Mouse (Mus musculus): ENCODE results near the gene Ntf3. TPM values are rescaled to one million over a fixed set of nuclear protein-coding genes. Genes with fewer than 3 reads are reported as not detected.

Ntf3 gene
- polyA plus RNA-seq, 1 experiment from 2014 or later, result 3.8 TPM

- Histone ChIP-seq H3K27me3 (peaks cover 62% of the 10 kb centered on the region), H3K4me2 (peak overlapping the region; percentile 54), H3K36me3 (no peaks in the 10 kb centered on the region), H3K4me1 (replicated peaks) (peaks cover 48% of the 10 kb centered on the region), H3K27ac (replicated peaks) (no peak overlapping the region), H3K4me3 (peak overlapping the region; percentile 28), H3K9me3 (no peaks in the 10 kb centered on the region), H3K9ac (no peak overlapping the region)
- ATAC-seq (ENCODE audit: low FRiP score, low read depth), result no peak
- 12% methylated on average over 6 of the region's 6 CpGs for WGBS
Measured at GRCm38 (mm10) chr6:126167208-126167590, 489 bp upstream of the Ntf3 start.

- H3K36me3 ChIP-seq, result no peaks in the 10 kb centered on the region
- H3K27ac ChIP-seq (replicated peaks), result no peak overlapping the region
- H3K4me2 ChIP-seq, result peak overlapping the region; percentile 25; the same call in 1 of the 2 replicates
- H3K27me3 ChIP-seq, result peaks cover 77% of the 10 kb centered on the region
- no peak for ATAC-seq (ENCODE audit: low FRiP score, low read depth)
- 6% methylated on average over 17 of the region's 17 CpGs for WGBS
- H3K9ac ChIP-seq, result no peak overlapping the region
- H3K4me1 ChIP-seq (replicated peaks), result peaks cover 51% of the 10 kb centered on the region
- 0 out of 2 replicates have a peak overlapping the region, but pooled peaks have one; percentile 3 for H3K4me3 ChIP-seq
- H3K9me3 ChIP-seq, result no peaks in the 10 kb centered on the region
Measured at GRCm38 (mm10) chr6:126165591-126166155, 1.0 kb downstream of the Ntf3 start.

DNA sequence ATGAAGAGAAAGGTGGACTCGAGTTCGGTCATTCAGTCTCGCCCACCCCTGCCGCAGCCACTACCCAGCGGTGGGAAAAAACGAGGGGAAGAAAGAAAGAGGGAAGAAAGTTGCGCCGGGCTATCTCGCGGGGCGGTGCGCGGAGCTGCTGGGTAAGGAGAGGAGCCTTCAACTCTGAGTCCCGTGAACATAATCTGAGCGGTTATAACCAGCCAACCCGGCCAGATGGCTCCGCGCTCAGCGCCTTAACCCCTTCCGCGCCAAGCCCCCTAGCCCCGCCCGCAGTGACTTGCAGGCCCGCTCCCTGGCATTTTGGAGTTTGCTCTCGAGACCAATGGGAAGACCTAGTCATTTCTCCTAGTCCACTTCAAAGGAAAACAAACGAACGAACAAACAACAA lies 1.9 kb downstream of the Ntf3 start:
- Histone ChIP-seq H3K4me1 (replicated peaks) (peaks cover 51% of the 10 kb centered on the region), H3K9ac (no peak overlapping the region), H3K27me3 (peaks cover 81% of the 10 kb centered on the region), H3K9me3 (no peaks in the 10 kb centered on the region), H3K4me2 (peak overlapping the region; percentile 71), H3K4me3 (peak overlapping the region; percentile 39), H3K36me3 (no peaks in the 10 kb centered on the region), H3K27ac (replicated peaks) (no peak overlapping the region)
- under 1% methylated on average over 27 of the region's 27 CpGs for WGBS
- peak; percentile 39; the same call in 1 of the 2 replicates for ATAC-seq (ENCODE audit: low FRiP score, low read depth)

DNA sequence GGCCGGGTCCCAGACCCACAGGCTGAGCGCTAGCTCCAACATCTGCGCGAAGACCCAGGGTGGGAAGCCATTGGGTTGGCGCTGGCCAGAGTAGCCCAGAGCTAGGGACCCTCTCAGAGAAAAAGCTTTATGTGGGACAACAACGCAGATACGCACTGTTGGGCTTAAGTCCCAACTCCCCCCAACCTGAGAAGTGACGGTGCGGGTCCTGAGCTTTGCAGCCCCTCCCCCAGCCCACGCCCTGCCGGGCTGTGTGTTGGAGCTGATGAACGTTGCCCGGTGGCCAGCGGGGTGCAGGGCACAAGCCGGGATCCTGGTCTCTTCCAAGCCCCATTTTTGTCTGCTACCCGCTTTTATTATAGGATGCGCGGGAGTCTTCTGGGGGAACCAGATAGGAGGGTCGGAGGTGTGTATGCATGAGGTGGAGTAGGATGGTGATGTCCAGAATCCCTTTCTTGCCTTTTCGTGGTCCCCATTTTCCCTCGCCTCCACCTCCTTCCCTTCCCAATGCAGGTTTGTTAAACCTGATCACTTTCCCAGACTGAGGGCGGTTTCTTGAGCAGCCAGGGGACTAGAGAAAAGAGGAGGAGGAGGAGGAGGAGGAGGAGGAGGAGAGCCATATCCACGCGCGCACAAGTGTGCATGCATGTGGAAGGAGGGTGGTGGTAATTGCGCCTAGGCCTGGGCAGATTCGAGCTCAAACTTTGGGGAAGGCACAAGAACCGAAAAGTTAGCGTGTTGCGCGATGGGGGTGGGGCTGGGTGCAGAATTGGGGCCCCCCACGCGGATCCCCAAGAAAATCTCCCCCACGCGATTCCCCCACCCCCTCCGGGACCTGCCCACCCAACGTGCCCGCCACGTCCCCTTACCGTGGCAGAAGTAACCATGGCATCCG lies 2.6 kb downstream of the Ntf3 start:
- Histone ChIP-seq H3K4me2 (peak overlapping the region; percentile 71), H3K27ac (replicated peaks) (no peak overlapping the region), H3K27me3 (peaks cover 81% of the 10 kb centered on the region), H3K9ac (no peak overlapping the region; the same call in 1 of the 2 replicates), H3K4me3 (peak overlapping the region; percentile 39), H3K9me3 (no peaks in the 10 kb centered on the region), H3K4me1 (replicated peaks) (peaks cover 51% of the 10 kb centered on the region), H3K36me3 (no peaks in the 10 kb centered on the region)
- 0 out of 2 replicates have a peak, but pooled peaks have one; percentile 27 for ATAC-seq (ENCODE audit: low FRiP score, low read depth)
- under 1% methylated on average over 40 of the region's 41 CpGs for WGBS

DNA sequence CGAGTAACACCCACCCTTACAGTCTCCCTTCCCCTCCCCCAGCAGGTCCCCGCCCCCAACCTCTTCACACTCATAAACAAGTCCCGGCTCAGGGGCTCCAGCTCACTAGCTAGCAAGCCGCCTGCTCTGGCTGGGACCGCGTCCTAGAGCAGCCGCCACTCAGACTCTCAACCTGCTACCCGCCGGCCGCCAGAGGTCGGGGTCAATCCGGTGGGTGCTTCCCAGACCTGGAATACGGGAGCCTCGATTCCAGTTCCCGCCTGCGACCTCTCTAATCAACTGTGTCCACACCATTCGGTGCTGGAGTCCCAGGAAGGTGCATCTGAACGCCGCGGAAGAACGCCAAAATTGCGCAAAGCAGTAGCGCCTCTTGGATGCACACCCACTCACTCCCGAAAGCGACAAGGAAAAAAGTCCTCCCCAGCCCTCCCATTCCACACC lies 3.5 kb downstream of the Ntf3 start:
- Histone ChIP-seq H3K27ac (replicated peaks) (no peak overlapping the region), H3K4me1 (replicated peaks) (peaks cover 51% of the 10 kb centered on the region), H3K27me3 (peaks cover 73% of the 10 kb centered on the region), H3K4me2 (peak overlapping the region; percentile 71), H3K4me3 (peak overlapping the region; percentile 39), H3K9me3 (no peaks in the 10 kb centered on the region), H3K36me3 (no peaks in the 10 kb centered on the region), H3K9ac (peak overlapping the region; percentile 33)
- under 1% methylated on average over 25 of the region's 25 CpGs for WGBS
- peak; percentile 31; the same call in 1 of the 2 replicates for ATAC-seq (ENCODE audit: low FRiP score, low read depth)

DNA sequence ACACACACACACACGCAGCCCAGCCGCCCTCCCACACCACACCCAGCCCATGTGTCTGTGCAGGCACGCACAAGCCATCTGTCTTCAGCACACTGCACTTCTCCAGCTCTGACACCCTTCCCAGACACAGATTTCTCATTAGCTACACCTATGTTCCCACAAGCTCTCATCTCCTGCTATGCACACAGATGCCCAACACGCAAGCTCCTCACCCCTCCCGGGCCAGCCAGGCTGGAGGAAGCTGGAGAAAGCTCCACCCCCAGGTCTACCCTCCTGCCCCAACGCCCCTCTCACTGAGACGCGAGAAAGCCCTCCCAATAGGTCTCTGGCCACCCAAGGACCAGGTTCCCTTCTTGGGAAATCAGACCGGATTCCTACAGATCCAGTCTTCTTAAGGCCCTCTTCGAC lies 4.4 kb downstream of the Ntf3 start:
- WGBS, result 5% methylated on average over 10 of the region's 10 CpGs
- peak; percentile 38; the same call in 1 of the 2 replicates for ATAC-seq (ENCODE audit: low FRiP score, low read depth)
- Histone ChIP-seq H3K9me3 (no peaks in the 10 kb centered on the region), H3K27me3 (peaks cover 66% of the 10 kb centered on the region), H3K9ac (no peak overlapping the region), H3K4me1 (replicated peaks) (peaks cover 50% of the 10 kb centered on the region), H3K4me2 (peak overlapping the region; percentile 71), H3K36me3 (no peaks in the 10 kb centered on the region), H3K4me3 (peak overlapping the region; percentile 39), H3K27ac (replicated peaks) (no peak overlapping the region)

DNA sequence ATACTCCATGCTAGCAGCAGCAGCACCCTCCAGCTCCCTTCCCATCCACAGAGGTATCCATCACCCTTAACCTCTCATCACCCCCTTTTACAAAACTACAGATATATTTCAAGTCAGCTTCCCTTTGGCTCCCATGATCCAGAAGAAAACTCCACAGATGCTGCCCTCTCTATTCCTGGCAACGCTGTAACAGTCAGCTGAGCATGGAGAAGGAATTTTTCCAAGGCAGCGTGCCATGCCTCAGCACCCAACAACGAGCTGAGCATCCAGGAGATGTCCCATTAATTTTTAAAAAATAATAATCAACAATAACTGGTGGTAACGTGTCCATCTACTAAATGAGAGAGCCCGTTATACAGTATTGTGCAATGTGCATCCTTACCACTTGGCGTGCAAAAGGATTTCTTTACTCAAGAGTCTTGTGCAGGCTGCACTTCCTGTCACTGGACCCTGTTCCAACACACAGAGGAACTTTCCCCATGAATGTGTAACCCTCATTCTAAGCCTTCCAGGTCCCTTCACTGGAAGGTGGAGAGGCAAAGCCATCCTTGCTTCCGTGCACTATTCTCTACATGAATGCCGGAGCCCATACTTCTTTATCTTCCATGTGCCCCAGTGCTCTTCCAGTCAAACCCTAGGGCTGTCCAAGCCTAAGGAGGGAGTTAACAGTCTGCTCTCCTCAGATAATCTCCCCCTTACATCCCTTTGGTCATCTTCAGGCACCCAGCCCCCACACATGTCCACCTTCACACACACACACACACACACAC lies 5.0 kb downstream of the Ntf3 start:
- ATAC-seq (ENCODE audit: low FRiP score, low read depth), result 0 out of 2 replicates have a peak, but pooled peaks have one; percentile 4
- H3K36me3 ChIP-seq, result no peaks in the 10 kb centered on the region
- H3K4me3 ChIP-seq, result no peak overlapping the region
- H3K4me1 ChIP-seq (replicated peaks), result peaks cover 45% of the 10 kb centered on the region
- H3K9ac ChIP-seq, result no peak overlapping the region
- H3K27ac ChIP-seq (replicated peaks), result no peak overlapping the region
- peak overlapping the region; percentile 71 for H3K4me2 ChIP-seq
- no peaks in the 10 kb centered on the region for H3K9me3 ChIP-seq
- peaks cover 60% of the 10 kb centered on the region for H3K27me3 ChIP-seq
- 58% methylated on average over 8 of the region's 8 CpGs for WGBS

DNA sequence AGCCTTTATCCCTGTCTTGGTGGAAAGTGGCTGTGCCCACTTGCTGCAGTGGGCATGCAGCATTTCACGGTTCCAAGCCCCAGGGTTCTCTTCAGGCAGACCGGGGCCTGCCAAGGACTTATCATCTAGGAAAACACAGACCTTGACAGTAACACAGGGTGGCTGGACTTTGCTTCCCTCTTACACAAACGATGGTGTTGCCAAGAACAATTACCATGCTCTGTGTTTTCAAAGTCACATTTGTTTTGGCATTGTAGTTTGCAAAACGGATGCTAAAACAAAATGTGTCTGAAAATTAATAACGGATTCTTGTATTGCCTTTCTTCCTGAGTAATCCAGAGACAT lies 6.7 kb downstream of the Ntf3 start:
- Histone ChIP-seq H3K4me1 (replicated peaks) (peaks cover 31% of the 10 kb centered on the region), H3K9me3 (no peaks in the 10 kb centered on the region), H3K4me3 (no peak overlapping the region), H3K9ac (no peak overlapping the region), H3K36me3 (no peaks in the 10 kb centered on the region), H3K4me2 (no peak overlapping the region), H3K27me3 (peaks cover 51% of the 10 kb centered on the region), H3K27ac (replicated peaks) (no peak overlapping the region)
- 66% methylated on average over 5 of the region's 5 CpGs for WGBS
- no peak for ATAC-seq (ENCODE audit: low FRiP score, low read depth)

GRCm38 (mm10) chr6:126159279-126160066 lies 7.2 kb downstream of the Ntf3 start:
- no peak for ATAC-seq (ENCODE audit: low FRiP score, low read depth)

GRCm38 (mm10) chr6:126155928-126156327 lies 10.8 kb downstream of the Ntf3 start:
- no peaks in the 10 kb centered on the region for H3K4me1 ChIP-seq (replicated peaks)
- ATAC-seq (ENCODE audit: low FRiP score, low read depth), result no peak
- H3K27me3 ChIP-seq, result peaks cover 11% of the 10 kb centered on the region
- WGBS, result 97% methylated on average over 2 of the region's 2 CpGs
- H3K4me3 ChIP-seq, result no peak overlapping the region
- no peaks in the 10 kb centered on the region for H3K36me3 ChIP-seq
- H3K4me2 ChIP-seq, result no peak overlapping the region
- H3K9ac ChIP-seq, result no peak overlapping the region
- H3K27ac ChIP-seq (replicated peaks), result no peak overlapping the region
- no peaks in the 10 kb centered on the region for H3K9me3 ChIP-seq

More at GRCm38 (mm10) chr6:126159279-126160066, 7.2 kb downstream of the Ntf3 start:
- Histone ChIP-seq H3K36me3 (no peaks in the 10 kb centered on the region), H3K4me3 (no peak overlapping the region), H3K9ac (no peak overlapping the region), H3K4me1 (replicated peaks) (peaks cover 26% of the 10 kb centered on the region), H3K27me3 (peaks cover 46% of the 10 kb centered on the region), H3K9me3 (no peaks in the 10 kb centered on the region), H3K4me2 (no peak overlapping the region), H3K27ac (replicated peaks) (no peak overlapping the region)
- WGBS, result 89% methylated on average over 13 of the region's 13 CpGs

DNA sequence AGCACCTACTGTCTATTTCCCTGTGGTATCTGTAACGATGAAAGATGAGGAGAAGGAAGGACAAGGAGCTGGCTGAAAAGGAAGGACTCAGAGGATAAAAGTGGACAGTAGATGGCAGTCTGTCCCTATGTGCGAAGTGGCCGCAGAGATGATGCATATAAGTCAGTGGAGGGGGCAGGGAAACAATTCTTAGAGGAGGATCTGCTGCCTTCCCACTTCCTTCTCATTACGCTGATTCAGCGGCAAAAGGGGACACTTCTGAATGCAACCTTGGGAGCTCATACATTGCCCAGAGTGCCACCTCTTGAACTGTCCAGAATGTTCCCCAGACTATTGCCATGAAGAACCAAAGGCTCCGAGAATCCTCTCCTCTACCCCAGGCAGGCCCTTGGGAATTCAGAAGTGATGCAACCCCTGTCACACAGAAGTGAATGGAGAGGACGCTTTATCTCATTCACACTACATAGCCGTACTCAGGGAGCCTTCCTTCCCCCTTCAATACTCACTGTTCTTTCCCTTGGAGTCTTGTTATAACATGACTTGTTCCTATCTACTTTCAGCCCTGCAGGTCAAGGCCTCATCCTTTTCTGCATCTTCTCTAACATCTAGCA lies 12.2 kb downstream of the Ntf3 start:
- H3K4me2 ChIP-seq, result no peak overlapping the region
- 39% methylated on average over 8 of the region's 8 CpGs for WGBS
- H3K9ac ChIP-seq, result no peak overlapping the region
- H3K9me3 ChIP-seq, result no peaks in the 10 kb centered on the region
- H3K36me3 ChIP-seq, result no peaks in the 10 kb centered on the region
- no peaks in the 10 kb centered on the region for H3K4me1 ChIP-seq (replicated peaks)
- H3K4me3 ChIP-seq, result no peak overlapping the region
- peak; percentile 42; the same call in 1 of the 2 replicates for ATAC-seq (ENCODE audit: low FRiP score, low read depth)
- 0 out of 2 replicates have a peak, but pooled peaks cover 5% of the 10 kb centered on the region for H3K27me3 ChIP-seq
- no peak overlapping the region for H3K27ac ChIP-seq (replicated peaks)
